Mouse (Mus musculus): ENCODE measurements at regions not wholly inside any gene's neighbourhood (a gene's known extent, or its start where the extent isn't known, plus 50 kb on each side); places are given as distances from the start of the nearest gene placed in this dataset.
A peak's percentile ranks its signal among the peaks of the same experiment; 100 is the strongest.

DNA sequence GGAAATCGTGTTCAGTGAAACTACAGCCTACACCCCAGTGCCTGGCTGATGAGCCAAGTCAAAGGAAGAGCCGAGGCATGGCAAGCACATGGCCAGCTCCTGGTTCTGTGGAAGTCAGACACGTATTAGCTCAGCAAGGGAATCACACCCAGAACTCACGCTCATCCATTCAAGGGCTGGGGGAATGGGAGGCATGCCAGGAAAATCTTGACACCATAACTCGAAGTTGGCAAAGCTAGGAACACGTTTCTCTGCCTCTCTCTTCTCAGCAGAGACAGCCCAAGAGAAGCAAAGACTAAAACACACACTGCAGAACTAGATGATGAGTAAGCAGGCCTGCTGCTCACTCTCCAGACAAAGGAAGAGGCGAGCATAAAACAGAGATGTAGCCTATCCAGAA is 53.5 kb upstream of the Ypel5 start:
- DNase-seq, result peak in 1 of 2 experiments; percentile 24

DNA sequence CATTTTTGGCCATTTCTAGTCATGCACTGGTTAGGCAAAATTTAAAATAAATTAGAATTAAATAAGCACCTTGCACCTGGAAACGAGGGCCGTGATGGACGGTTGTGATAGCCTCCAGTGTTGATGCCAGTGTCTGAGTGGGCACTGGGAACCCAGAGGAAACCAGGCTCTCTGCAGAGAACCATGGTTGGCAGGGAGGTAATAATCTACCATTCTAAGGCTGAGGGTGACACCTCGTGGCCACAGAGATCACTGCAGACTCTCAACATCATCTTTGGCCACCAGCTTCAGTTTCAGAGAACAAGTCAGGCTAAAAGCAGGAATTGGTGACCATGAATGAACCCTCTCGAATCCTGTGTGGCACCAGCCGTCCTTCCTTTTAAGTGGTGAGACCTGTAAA is 54.5 kb upstream of the Ypel5 start:
- DNase-seq, result peak; percentile 87 to 90

DNA sequence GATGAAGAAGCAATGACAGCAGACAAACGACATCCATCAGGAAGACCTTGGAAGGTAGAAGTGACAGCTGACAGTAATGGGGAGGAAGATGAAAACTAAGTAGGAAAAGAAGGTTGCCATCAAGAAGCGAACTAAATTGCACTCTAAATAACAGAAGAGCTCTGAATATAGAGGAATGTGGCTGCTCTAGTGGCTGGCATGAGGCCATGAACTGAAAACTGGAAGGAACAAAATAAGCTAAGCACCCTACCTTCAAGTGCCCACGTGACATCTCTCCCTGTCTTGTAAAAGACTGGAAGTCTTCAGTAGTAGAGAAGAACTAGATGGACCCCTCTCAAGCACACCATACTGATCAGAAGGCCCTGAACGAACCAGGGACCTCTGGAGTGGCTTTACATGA is 68.0 kb upstream of the Ypel5 start:
- no peak for DNase-seq

DNA sequence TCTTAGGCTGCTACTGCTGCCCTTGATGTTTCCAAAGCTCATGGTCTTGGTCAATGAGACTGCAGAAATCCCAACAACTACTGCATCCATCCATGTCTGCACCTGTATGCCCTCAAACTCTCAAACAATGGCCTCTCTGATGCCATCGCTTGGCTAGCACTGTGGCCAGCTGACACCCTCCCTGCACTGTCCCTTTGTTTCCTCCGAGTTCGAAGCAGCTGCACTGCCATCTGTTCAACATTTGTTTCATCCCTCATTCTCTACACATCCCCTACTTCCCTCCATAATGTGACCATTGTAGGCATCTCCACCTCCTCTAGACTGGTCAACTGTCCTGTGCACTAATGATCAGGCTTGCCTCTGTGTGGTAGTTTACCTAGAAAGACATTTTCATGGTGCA is 75.3 kb upstream of the Ypel5 start:
- no peak for DNase-seq

- DNase-seq, result no peak
These were observed 89.8 kb upstream of the Ypel5 start for GRCm38 (mm10) chr17:72746411-72746810.

DNA sequence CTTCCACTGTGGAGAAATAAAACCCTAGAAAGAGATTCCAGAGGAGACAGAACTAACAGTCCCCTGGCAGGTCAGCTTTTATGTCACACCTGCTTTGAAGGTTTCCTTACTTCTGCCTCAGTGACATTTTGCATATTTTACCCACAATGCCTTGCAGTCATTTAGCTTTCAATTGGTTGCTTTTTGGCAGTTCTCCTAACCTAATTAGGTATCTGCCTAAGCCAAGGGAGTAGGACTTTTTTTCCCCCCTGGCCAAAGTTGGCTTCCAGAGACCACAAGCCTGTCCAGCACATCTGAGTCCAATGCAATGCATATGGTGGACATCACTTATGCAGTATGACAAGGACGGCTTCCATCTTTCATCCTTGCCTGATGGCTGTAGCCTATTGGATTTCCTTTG is 103.2 kb upstream of the Ypel5 start:
- DNase-seq, result peak; percentile 13 to 22

DNA sequence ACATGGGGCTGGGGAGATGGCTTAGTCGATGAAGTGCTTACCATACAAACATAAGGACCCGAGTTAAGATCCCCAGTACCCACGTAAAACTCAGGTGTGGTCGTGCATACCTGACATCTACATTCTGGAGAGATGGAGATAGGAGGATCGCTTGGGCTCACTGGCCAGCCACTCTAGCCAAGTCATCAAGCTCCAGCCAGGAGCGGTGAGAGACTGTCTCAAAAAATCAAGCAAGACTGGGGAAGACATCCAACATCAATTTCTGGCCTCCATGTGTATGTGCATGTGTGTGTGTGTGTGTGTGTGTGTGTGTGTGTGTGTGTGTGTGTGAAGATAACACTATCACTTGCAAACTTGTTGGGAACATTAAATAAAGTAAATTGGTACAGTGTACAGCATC is 104.6 kb upstream of the Ypel5 start:
- peak; percentile 42 to 56 for DNase-seq

- peak; percentile 67 to 71 for DNase-seq
These were observed 105.1 kb upstream of the Ypel5 start for GRCm38 (mm10) chr17:72731175-72731574.

DNA sequence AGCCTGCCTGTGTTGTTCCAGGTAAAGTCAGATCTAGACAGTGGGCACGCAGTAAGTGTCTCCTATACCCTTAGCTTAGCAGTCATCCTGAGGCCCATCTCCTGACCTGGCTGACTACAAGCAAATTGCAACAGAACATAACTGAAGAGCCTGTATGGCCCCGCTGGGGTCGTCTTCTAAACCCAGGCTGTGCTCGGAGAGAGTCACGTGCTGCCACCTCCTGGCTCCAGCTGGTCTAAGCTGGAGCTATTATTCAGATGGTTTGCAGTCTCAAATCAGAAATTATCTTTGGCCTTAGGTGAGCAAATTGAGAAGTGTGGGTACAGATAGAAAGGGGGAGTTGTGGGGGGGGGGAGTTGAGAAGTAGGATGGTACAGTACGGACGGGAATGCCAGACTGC is 115.5 kb upstream of the Ypel5 start:
- DNase-seq, result peak; percentile 31 to 54

GRCm38 (mm10) chr17:72719618-72720017 is 115.2 kb upstream of the Alk start:
- no peak for DNase-seq

- no peak for DNase-seq
These were observed 87.2 kb upstream of the Alk start for GRCm38 (mm10) chr17:72691630-72692029.

DNA sequence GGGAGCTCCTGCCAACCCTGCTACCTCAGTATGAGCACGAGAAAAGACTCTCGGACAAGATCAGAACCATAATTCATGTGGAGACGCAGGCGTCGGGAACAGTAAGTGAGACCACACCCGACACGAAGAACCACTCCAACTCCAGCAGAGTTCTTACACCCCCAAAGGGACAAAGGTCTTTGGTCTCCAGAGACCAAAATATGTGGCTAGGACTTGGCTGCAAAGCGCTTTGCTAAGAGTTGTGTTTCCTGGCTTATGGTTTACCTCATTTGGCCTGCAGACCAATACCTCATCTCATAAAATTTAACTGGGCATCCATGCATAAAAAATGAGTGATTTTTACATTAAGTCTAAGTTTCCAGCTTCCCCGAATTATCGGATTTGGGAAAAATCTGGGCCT is 85.2 kb upstream of the Alk start:
- no peak for DNase-seq

DNA sequence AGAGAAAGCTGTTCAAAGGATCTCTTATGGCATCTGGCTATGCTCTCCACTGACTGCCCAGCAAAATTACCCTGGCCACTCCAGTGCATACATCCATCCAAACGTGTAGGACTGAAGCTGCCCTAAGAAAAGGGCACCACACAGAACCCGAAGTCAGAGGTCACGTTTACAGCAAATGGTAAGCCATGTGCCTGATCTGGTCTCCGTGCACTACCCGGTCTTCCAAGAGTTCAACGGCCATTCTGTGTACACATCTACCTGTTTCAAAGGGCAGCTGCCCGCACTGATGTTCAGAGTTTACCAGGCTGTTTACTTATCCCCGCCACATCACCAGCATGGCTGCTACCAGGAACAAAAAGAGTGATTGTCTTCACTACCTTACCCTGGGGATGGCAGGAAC is 84.4 kb upstream of the Alk start:
- no peak for DNase-seq

DNA sequence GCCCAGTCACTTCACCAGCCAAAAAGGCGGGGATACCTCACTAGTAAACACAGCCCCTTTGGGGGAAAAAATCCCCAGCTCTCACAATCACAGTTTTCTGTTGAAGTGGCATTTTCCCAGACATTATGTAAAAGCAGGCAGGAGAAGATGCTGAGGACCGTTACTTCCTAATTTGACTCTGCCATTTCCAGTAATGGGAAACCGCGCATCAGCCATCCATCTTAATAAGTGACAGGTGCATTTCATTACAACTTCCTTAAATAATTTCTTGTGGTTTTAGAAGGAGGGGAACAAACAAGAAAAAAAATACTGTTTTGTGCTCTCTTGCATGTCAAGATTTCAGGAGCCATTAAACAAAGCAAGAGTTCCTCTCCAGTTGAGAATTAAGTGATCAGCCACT is 70.2 kb upstream of the Alk start:
- DNase-seq, result no peak

- DNase-seq, result no peak
These were observed 67.6 kb upstream of the Alk start for GRCm38 (mm10) chr17:72672010-72672409.

DNA sequence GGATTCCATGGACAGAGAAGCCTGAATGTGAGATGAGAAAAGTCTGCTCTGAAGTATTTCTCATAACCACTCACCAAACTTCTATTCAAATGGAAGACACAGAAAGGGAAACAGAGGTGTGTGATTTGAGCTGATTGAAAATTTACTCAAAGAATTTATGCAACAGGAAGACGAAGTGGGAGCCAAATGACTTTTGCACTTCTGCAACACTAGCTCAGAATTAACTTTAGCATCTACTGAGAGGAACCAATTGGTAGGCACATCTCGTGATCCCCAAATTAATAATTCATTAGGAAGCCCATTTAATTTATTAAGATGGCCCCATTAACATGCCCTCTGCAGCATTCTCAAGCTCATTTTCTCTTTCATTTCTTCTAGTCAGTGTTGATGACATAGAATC is 62.5 kb upstream of the Alk start:
- no peak for DNase-seq

DNA sequence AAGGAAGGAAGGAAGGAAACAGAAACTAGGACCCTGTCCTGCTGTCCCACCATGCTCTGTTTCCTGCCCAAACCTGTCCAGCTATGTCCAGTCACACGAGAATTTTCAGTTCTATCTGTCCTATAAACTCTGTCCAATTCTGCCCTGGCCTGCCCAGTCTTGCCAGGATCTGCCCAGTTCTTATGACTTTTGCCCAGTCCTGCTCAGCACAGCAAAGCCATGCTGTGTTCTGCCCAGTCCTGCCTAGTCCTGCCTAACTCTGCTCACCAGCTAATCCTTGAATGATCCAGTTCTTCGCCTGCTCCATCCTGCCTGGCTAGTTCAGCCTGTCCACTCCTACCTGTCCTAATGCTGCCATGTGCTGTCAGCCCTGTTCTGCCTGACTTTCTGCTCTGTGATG is 57.3 kb upstream of the Alk start:
- DNase-seq, result no peak

GRCm38 (mm10) chr17:72658744-72659143 is 54.3 kb upstream of the Alk start:
- DNase-seq, result peak in 1 of 2 experiments; percentile 6

DNA sequence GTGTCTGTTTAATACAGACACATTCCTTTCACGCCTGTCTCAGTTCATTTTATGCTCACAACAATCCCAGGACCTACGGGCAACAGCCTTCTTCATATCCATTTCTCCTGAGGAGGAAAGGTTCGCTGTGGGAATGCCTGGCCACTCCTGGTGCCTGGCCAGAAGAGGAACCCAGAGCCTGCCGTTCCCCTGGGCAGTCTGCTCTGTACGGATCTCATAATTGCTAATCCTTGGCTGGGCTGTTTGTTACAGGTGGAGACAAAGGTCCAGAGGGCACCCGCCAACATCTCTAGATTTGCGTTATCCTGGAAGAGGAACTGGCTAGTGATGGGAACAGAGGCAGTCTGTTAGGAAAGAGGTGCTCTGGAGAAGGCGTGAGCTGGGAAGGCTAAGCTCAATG is 53.4 kb upstream of the Alk start:
- no peak for DNase-seq

Measured in cerebellum, postnatal 14 days (tissue).